ENCODE assay signal across 8 mouse cellular contexts in the genomic region with DNA sequence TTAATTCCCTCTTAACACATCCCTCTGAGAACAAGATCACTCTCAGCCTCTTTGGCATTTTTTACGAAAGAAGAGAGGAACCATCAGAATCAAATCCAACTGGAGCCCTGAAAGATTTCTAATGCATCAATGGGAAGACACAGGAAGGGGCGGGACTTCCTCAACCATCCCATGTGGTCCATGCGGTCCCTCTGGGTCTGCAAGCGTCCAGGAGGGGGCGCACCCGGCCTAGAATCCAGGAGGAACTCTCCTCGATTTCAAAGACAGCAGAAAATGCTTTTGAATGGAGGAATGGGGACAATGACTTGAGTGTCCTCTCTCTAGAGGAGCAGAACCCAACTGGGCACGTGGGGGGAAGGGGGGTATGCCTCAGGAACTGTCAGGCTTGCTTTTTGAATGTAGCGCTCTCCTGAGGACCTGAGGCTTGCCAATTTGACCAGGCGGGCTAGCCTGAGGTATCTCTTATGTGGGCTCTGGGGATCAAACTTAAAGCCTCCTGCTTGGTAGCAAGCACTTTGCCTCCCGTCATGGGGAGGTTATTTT.
DNase-seq lines count a peak whose midpoint lies in the region; ATAC-seq lines count a peak whose summit lies in the region.

No protein-coding gene starts in this region.

- peaks cover 10% of the 10 kb centered on the region for H3K9me3 ChIP-seq in heart, embryonic 12.5 days (replicated peaks)
- H3K9me3 ChIP-seq in limb, embryonic 11.5 days (ENCODE audit: control insufficient read depth, low read length): 0 out of 2 replicates have a peak, but pooled peaks cover under 1% of the 10 kb centered on the region
- no peaks in the 10 kb centered on the region for H3K9me3 ChIP-seq in neural tube, embryonic 11.5 days (ENCODE audit: control insufficient read depth, low read length)

- H3K4me1 ChIP-seq in heart, embryonic 12.5 days (replicated peaks): no peaks in the 10 kb centered on the region
- no peaks in the 10 kb centered on the region for H3K4me1 ChIP-seq in limb, embryonic 11.5 days (ENCODE audit: control insufficient read depth, insufficient read depth, low read length)
- H3K4me1 ChIP-seq in neural tube, embryonic 11.5 days (ENCODE audit: control insufficient read depth, insufficient read depth, low read length): peaks cover 16% of the 10 kb centered on the region

- no peak overlapping the region for H3K4me3 ChIP-seq in heart, embryonic 12.5 days
- H3K4me3 ChIP-seq in limb, embryonic 11.5 days (ENCODE audit: low read depth, low read length): no peak overlapping the region
- H3K4me3 ChIP-seq in neural tube, embryonic 11.5 days (ENCODE audit: low read depth, low read length): no peak overlapping the region

- no peak for ATAC-seq in heart, embryonic 12.5 days (ENCODE audit: insufficient number of reproducible peaks, low FRiP score)
- no peak for ATAC-seq in limb, embryonic 11.5 days (ENCODE audit: insufficient number of reproducible peaks, low FRiP score, low TSS enrichment, low read depth)
- ATAC-seq in neural tube, embryonic 11.5 days (ENCODE audit: insufficient read depth, low FRiP score, low TSS enrichment): peak; percentile 70

- H3K36me3 ChIP-seq in heart, embryonic 12.5 days: peaks cover 59% of the 10 kb centered on the region
- peaks cover 2% of the 10 kb centered on the region; the same call in 1 of the 2 replicates for H3K36me3 ChIP-seq in limb, embryonic 11.5 days (ENCODE audit: control insufficient read depth, insufficient read depth, low read length)
- no peaks in the 10 kb centered on the region; the same call in 1 of the 2 replicates for H3K36me3 ChIP-seq in neural tube, embryonic 11.5 days (ENCODE audit: control insufficient read depth, insufficient read depth, low read length)

- H3K4me2 ChIP-seq in heart, embryonic 12.5 days: no peak overlapping the region
- H3K4me2 ChIP-seq in limb, embryonic 11.5 days (ENCODE audit: low read depth, severe bottlenecking): no peak overlapping the region
- no peak overlapping the region for H3K4me2 ChIP-seq in neural tube, embryonic 11.5 days (ENCODE audit: low read depth)

- H3K9ac ChIP-seq in heart, embryonic 12.5 days: no peak overlapping the region
- no peak overlapping the region for H3K9ac ChIP-seq in limb, embryonic 11.5 days (ENCODE audit: low read length)
- H3K9ac ChIP-seq in neural tube, embryonic 11.5 days (ENCODE audit: low read length): no peak overlapping the region

- no peaks in the 10 kb centered on the region for H3K27me3 ChIP-seq in heart, embryonic 12.5 days (replicated peaks)
- H3K27me3 ChIP-seq in limb, embryonic 11.5 days (ENCODE audit: control insufficient read depth, insufficient read depth, low read length): no peaks in the 10 kb centered on the region
- no peaks in the 10 kb centered on the region for H3K27me3 ChIP-seq in neural tube, embryonic 11.5 days (ENCODE audit: control insufficient read depth, insufficient read depth, low read length)

- no peak overlapping the region for H3K27ac ChIP-seq in heart, embryonic 12.5 days (ENCODE audit: poor library complexity, severe bottlenecking)
- H3K27ac ChIP-seq in limb, embryonic 11.5 days (replicated peaks; ENCODE audit: low read depth, low read length): no peak overlapping the region
- H3K27ac ChIP-seq in neural tube, embryonic 11.5 days (ENCODE audit: low read depth, low read length): peak overlapping the region; percentile 46

- peak; percentile 83 to 93 for DNase-seq in heart, adult 18-20 months
- DNase-seq in embryo, embryonic 10 days (ENCODE audit: low spot score): peak; percentile 92
- DNase-seq in gastrocnemius, postnatal 4 days (ENCODE audit: low spot score in 2 of 2): peak; percentile 82 to 90
- DNase-seq in kidney, adult 8-10 months: peak; percentile 64 to 87
- peak; percentile 90 for DNase-seq in limb, embryonic 11.5 days (ENCODE audit: low spot score)
- peak; percentile 91 for DNase-seq in neural tube, embryonic 11.5 days (ENCODE audit: low spot score)
- peak; percentile 40 for DNase-seq in telencephalon, adult 2 months (ENCODE audit: low read depth, low spot score)

- WGBS in heart, embryonic 12.5 days: 23% methylated on average over 11 of the region's 11 CpGs
- 27% methylated on average over 11 of the region's 11 CpGs for WGBS in limb, embryonic 11.5 days
- WGBS in neural tube, embryonic 11.5 days: 20% methylated on average over 11 of the region's 11 CpGs

Comparison
In these comparisons a context has a peak if more than half of its experiments do, and no peak if none do; other contexts are left out.
1. DNase-seq: peak in every context shown above with its lines; median percentile 92 in embryo, embryonic 10 days; 91 in neural tube, embryonic 11.5 days; 90 in limb, embryonic 11.5 days; 88 in heart, adult 18-20 months; 86 in gastrocnemius, postnatal 4 days; 76 in kidney, adult 8-10 months; 40 in telencephalon, adult 2 months.